Comparison of ENCODE assay signal across 8 mouse cellular contexts in genomic region chr2:84743561-84743960, GRCm38 (mm10). TPM values are rescaled to one million over a fixed set of nuclear protein-coding genes. Genes with fewer than 3 reads are reported as not detected.
DNase-seq lines count a peak whose midpoint lies in the region; ATAC-seq and TF ChIP-seq lines count a peak whose summit lies in the region.

Gm19426 (minus strand) TSS chr2:84743655.

- TF ChIP-seq POLR2A in spleen, adult 2 months (IDR thresholded peaks at IDR 0.05; ENCODE audit: low read depth, low read length) = no peak

- ATAC-seq in hindbrain, embryonic 15.5 days (ENCODE audit: low FRiP score, low read depth) = peak; percentile 93

- peaks cover 14% of the 10 kb centered on the region for H3K27me3 ChIP-seq in spleen, adult 2 months (ENCODE audit: control insufficient read depth, insufficient read depth, low read length)
- H3K27me3 ChIP-seq in hindbrain, embryonic 15.5 days = no peaks in the 10 kb centered on the region

- peak within 1 kb of the TSS; percentile 66 for H3K27ac ChIP-seq in spleen, adult 2 months (ENCODE audit: insufficient read depth, low read length)
- H3K27ac ChIP-seq in gastrocnemius, adult 2 months = peak within 1 kb of the TSS; percentile 86
- H3K27ac ChIP-seq in hindbrain, embryonic 15.5 days (replicated peaks) = peak within 1 kb of the TSS; percentile 97

- no peak for DNase-seq in spleen, adult 2 months (ENCODE audit: low read depth in 1 of 2, low spot score in 2 of 2)
- DNase-seq in spleen, postnatal 14 days (ENCODE audit: low spot score in 2 of 2) = no peak
- peak; percentile 61 to 66 for DNase-seq in cerebellum, postnatal 36 days
- DNase-seq in gastrocnemius, adult 2 months = peak; percentile 63
- DNase-seq in left cerebral cortex, adult 11 months (ENCODE audit: low spot score) = peak; percentile 51
- peak; percentile 86 for DNase-seq in lung, postnatal 36 days
- DNase-seq in right cerebral cortex, postnatal 14 days = peak; percentile 71

- no peak for TF ChIP-seq CTCF in spleen, adult 2 months (IDR thresholded peaks at IDR 0.05; ENCODE audit: extremely low read depth, insufficient read depth, insufficient read length, insufficient replicate concordance)
- no peak for TF ChIP-seq CTCF in gastrocnemius, adult 2 months (IDR thresholded peaks at IDR 0.05)

- no peaks in the 10 kb centered on the region for H3K36me3 ChIP-seq in spleen, adult 2 months (ENCODE audit: control insufficient read depth, insufficient read depth, low read length)
- no peaks in the 10 kb centered on the region for H3K36me3 ChIP-seq in hindbrain, embryonic 15.5 days

- intact Hi-C loops in gastrocnemius, adult 2 months (cut with DNase I) = loop anchor here (5.0 kb wide), 1 partner anchor 54 kb away; the partner anchor contains the start of gene Ube2l6

- no peaks in the 10 kb centered on the region for H3K9me3 ChIP-seq in hindbrain, embryonic 15.5 days

- H3K4me2 ChIP-seq in hindbrain, embryonic 15.5 days = peak within 1 kb of the TSS; percentile 83

- WGBS in spleen, adult 2 months = under 1% methylated on average over 25 of the region's 25 CpGs
- under 1% methylated on average over 24 of the region's 25 CpGs for WGBS in hindbrain, embryonic 15.5 days

- peaks cover 10% of the 10 kb centered on the region; the same call in 1 of the 2 replicates for H3K4me1 ChIP-seq in spleen, adult 2 months (ENCODE audit: control insufficient read depth, insufficient read depth, insufficient read length)
- H3K4me1 ChIP-seq in hindbrain, embryonic 15.5 days (replicated peaks) = peaks cover 45% of the 10 kb centered on the region

- peak within 1 kb of the TSS; percentile 77 for H3K9ac ChIP-seq in hindbrain, embryonic 15.5 days

- H3K4me3 ChIP-seq in spleen, adult 2 months (ENCODE audit: extremely low read depth, insufficient read depth, insufficient read length) = peak within 1 kb of the TSS; percentile 60
- peak within 1 kb of the TSS; percentile 87 for H3K4me3 ChIP-seq in gastrocnemius, adult 2 months
- peak within 1 kb of the TSS; percentile 67 for H3K4me3 ChIP-seq in hindbrain, embryonic 15.5 days

RNA-seq across cellular contexts. Expression of gene Gm19426, which starts in this region (rescaled TPM):
- 0.28 and 0.32 TPM in 2 replicates for polyA plus RNA-seq in spleen, adult 2 months (2012; rRNA removed)
- not detected for total RNA-seq in gastrocnemius, adult 2 months (2021)
- polyA plus RNA-seq in hindbrain, embryonic 15.5 days (2015; fragmentation: Nextera tagmentation; extraction: Ambion mirVana) = 5.1 and 5.9 TPM in 2 replicates

Comparison
In these comparisons a context has a peak if more than half of its experiments do, and no peak if none do; other contexts are left out.
1. Peak in DNase-seq, H3K4me3 ChIP-seq and H3K27ac ChIP-seq in gastrocnemius, adult 2 months; RNA of the gene not detected or under 1 TPM.
2. DNase-seq: peak in cerebellum, postnatal 36 days (2 of 2), left cerebral cortex, adult 11 months (single experiment), lung, postnatal 36 days (single experiment) and right cerebral cortex, postnatal 14 days (single experiment); none in spleen, adult 2 months (0 of 2) and spleen, postnatal 14 days (0 of 2).
3. Peak in every context shown above with its lines, with median percentiles within 50 percentile points of each other: H3K27ac ChIP-seq and H3K4me3 ChIP-seq.